Mouse (Mus musculus): ENCODE data around the gene Atrip.

DNA sequence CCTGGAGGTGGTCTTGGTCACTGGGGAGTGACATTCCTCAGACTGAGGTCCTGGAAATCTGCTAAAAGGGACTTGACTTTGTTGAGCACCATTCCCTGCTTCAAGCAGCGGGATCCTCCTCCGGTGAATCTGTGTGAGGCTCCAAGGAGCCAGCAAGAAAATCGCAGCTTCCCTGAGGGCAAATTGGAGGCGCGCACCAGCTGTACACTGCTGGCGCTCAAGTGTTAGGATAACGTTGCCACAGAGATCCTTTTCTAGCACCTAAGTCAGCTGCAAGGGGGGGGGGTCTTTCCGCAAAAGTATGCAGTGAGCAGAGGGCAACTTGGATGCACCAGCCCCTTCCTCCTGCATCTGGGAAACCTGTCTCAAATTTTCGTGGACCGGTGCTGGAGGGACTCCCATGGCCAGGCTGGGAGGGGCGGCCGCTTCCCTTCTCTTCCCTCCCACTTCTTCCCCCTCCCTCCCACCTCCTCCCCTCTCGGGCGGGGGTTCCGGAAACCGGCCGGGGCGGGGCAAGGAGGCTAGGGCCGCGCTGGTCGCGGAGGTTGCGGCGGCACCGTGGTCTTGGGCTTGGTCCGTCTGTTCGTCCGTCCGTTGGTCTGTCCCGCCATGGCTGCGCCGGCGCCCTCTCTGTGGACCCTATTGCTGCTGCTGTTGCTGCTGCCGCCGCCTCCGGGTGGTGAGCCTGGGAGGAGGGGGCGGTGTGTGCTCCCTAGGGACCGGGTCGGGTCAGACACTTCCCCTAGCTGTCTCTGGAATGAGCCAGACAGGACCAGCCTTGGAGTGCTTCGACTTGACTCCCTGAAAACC lies 35.6 kb downstream of the Atrip start, which contains the start of gene Shisa5:
- TF ChIP-seq CTCF (IDR thresholded peaks at IDR 0.05; ENCODE audit: extremely low read depth, insufficient read length, insufficient replicate concordance, low read depth, low read length) (no peak), POLR2A (IDR thresholded peaks at IDR 0.05; ENCODE audit: low read depth, low read length) (peak; percentile 55; the same call in 1 of the 2 replicates)
